Mouse (Mus musculus) lung, postnatal 36 days (tissue): ENCODE measurements at regions not wholly inside any gene's neighbourhood (a gene's known extent, or its start where the extent isn't known, plus 50 kb on each side); places are given as distances from the start of the nearest gene placed in this dataset.

Experiments
- DNase-seq: peaks from one replicate; pipeline ENCODE4 v3.0.0; 2022; ENCODE audit warnings: mixed read lengths

DNA sequence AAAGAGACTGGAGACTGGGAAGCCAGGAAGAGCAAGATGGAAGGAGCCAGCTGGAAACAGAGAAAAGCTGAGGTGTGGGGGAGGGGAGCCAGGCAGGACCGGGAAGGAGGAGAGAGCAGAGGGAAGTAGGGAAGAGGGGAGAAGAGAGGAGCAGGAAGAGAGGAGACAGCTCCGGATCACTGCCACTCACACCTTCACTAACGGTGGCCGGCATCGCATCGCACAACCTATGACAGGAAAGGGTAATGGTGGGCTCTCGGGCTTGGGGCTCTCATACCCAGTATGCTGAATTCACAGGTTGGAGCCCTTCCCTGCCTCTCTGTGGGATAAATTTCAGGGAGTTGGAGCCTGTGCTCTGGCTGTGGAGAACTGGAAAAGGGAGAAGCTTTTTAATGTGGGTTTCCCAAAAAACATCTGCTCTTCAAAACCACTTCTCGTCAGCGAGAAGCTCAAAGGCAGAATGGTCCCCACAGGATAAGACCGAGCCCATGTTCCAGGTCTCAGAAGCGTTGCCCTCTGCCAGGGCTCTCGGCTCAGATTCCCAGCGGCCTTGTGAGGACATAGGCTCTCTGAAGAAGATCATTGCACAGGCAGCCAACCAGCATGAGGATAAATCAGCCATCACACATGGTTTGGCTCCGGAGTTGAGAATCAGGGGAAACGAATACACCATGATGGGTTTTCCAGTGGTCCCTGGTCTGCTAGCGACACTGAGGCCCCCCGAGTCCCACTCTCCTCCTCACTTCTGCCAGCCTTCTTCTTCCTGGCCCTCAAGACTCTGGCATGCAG lies 53.8 kb upstream of the Coro2b start:
- no peak for DNase-seq

- no peak for DNase-seq
Measured at GRCm38 (mm10) chr9:62591196-62591485, 54.3 kb upstream of the Coro2b start.

- no peak for DNase-seq
Measured at GRCm38 (mm10) chr9:62598056-62598455, 61.2 kb upstream of the Coro2b start.

DNA sequence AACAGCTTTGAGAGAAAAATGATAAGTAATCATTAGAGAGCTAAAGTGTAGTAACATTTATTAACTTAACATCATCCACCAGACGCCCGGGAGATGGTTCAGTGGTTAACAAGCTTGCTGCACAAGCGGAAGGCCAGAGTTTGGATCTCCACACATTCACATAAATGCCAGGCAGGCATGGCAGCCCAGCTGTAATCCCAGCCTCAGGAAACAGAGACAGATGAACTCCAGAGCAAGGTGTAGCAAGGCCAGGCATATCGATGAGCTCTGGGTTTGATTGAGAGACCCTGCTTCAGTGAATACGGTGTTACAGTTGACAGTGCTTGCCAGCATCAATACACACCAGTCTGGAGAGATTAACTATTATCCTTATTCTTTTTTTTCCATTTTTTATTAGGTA lies 62.1 kb upstream of the Coro2b start:
- no peak for DNase-seq

- DNase-seq, result no peak
Measured at GRCm38 (mm10) chr9:62610526-62610925, 67.1 kb upstream of the Itga11 start.

- DNase-seq, result no peak
Measured at GRCm38 (mm10) chr9:62611452-62611851, 66.2 kb upstream of the Itga11 start.

DNA sequence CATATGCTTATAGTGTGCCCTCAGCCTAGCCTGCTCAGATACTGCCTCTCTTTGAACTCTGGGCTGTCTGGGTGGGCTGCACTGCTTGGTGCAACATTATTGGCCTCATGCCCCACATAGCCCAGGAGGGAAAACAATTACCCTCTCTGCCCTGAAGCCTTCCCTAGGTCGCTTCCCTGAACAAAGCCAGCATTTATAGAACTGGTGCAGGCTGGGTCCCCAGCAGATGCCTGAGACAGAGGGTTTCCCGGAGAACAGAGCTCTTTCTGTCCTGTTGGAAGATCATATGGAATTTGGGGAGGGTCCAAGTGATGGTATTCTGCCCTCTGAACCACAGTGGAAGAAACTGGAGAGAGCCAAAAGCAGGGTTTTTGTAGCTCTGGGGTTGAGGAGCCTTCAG lies 64.6 kb upstream of the Itga11 start:
- no peak for DNase-seq

- DNase-seq, result no peak
Measured at GRCm38 (mm10) chr9:62613806-62614205, 63.8 kb upstream of the Itga11 start.

GRCm38 (mm10) chr9:62614950-62615349 lies 62.7 kb upstream of the Itga11 start:
- no peak for DNase-seq

- DNase-seq, result no peak
Measured at GRCm38 (mm10) chr9:62615799-62616198, 61.8 kb upstream of the Itga11 start.

- DNase-seq, result no peak
Measured at GRCm38 (mm10) chr9:62618994-62619393, 58.6 kb upstream of the Itga11 start.

DNA sequence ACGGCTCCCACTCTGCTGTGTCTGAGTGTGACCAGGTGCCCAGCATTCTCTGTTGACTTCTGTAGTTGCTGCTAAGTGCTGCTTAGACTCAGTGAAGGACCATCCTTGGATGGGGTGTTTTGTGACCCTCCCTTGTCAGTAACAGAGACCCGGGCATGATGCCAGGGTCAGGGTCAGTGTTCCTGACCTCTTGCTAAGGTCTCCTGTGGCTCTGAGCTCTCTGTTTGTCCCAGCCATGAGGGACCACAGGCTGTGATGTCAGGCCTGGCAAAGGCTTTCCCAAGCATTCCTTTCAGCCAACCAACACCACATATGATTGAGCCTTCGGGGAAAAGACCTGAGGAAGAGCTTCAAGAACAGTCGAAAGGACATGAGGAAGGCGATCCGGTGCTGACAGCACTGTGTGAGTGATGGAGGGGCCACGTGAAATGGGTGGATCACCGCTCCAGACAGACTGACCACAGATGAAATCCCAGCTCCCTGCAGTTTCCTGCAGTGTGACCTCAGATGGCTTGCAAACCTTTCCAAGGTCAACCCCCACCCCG lies 56.7 kb upstream of the Itga11 start:
- DNase-seq, result no peak

- peak; percentile 15 for DNase-seq
Measured at GRCm38 (mm10) chr9:62622106-62622505, 55.5 kb upstream of the Itga11 start.

GRCm38 (mm10) chr9:62624562-62625044 lies 53.0 kb upstream of the Itga11 start:
- no peak for DNase-seq

DNA sequence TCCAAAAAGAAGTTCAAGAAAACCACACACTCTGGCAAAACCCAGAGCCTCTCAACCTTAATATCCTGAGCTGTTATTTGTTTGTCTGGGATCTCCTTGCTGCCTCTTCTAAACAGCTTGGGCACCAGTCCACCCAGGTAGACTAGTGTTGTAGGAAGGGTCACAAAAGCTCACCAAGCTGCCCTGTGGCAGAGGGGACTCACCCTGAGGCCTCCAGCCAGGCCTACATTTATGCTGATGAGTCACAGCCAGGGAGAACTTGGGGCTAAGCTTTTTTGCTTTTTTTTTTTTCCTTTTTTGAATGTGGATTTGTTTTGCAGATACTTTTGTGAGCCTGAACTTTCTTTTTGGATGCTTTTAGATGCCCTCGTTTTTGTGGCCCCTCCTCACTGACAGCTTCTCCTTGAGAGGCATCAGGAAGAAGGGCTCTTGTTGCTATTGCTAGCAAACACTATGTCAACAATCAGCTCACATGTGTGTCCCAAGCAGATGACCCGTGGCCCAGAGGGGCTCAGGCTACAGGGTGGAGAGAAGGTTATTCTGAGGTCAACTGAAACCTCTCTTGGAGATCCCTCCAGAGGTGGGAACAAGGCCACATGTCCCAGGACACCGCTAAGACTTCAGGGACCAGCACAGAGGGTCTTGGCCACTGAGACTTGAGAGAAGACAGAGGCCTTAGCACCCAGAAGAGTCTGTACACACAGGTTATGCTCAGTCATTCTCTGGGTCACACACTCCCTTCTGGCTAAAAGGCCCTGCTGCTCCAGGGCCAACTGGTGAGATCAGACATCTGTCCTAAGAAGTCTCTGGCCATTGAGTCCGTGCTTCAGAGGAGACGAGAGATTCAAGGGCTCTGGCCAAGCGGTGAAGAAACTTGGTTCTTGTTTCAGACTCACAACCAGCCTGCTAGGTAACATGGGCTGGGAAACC lies 50.3 kb upstream of the Itga11 start:
- DNase-seq, result peak; percentile 42
